Mouse (Mus musculus): ENCODE measurements around the gene Aplp1.

Gene Aplp1

DNA sequence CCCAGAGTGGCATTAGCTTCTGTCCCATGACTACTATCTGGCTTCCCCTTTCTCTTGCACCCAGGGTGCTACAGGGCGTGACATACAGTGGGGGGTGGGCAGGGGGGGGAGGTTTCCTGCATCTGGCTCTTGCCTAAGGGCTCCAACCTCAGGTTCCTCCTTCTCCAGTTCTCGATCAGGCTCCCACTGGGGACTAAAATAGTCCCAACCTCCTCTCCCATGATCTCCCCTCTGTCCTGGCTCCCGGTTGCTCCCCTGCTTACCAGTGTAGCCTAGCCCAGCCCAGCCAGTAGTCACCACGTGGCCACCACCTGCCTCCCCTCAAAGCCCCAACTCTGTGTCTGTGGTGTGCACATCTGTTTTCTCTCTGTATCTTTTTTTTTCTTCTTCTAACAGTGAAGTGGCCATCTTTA is 32.6 kb downstream of the Aplp1 start:
- in situ Hi-C loops (cut with MseI, MboI): no loop called here

GRCm38 (mm10) chr7:30411023-30411422 is 34.3 kb downstream of the Aplp1 start:
- in situ Hi-C loops (cut with MseI, MboI): no loop called here

DNA sequence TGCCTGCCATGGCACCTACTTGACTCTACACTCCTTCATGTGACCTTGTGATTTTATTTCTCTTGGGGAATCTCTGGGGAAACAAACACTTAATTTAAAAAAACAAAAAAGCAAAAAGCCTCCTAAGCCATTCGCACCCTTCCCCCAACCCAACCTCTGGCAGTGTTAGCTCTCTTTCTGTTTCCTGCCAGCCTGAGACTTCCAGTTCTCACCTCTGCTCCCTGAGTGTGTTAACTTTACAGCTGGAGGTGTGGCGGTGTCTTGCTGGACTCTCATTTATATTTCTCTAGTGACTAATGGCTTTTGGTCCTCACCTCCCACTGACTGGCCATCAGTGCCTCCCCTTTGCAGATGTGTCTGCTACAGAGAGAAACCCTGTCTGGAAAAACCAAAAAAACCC is 35.5 kb downstream of the Aplp1 start:
- in situ Hi-C loops (cut with MseI, MboI): no loop called here

DNA sequence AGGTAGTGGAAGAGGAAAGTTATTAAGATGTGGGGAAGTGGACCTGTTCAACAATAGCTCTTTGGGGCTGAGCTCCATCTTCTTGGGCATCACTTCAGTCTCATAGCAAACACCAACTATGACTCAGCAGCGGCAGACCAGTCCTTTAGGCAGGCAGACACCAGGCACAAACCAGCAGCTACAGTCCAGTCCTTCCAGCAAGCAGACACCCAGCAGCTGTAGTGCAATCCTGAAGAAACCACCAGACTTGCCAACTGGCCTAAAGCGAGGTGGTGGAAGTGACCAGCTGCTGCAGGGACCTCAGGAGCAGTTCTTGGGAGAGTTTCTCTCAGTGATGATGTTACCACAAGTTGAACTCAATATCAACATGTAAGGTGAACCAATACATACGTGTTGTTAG is 36.7 kb downstream of the Aplp1 start:
- in situ Hi-C loops (cut with MseI, MboI): no loop called here

DNA sequence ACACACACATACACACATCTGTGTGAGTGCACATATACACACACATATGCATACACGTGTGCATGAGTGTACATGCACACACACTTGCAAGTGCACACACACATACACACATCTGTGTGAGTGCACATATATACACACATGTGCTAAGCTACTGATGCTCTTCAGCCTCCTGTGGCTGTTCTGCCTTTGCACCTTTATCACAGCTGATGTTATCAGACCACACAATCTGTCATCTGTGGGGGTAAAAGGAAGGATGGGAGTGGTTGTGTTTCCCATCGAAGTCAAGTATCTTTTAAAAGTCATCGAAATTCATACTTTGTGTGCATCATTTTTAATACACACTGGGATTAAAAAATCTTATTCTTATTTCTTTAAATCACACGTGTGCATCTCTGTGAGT is 43.0 kb downstream of the Aplp1 start:
- in situ Hi-C loops (cut with MseI, MboI): no loop called here

GRCm38 (mm10) chr7:30399671-30400070 is 45.7 kb downstream of the Aplp1 start:
- in situ Hi-C loops (cut with MseI, MboI): no loop called here

DNA sequence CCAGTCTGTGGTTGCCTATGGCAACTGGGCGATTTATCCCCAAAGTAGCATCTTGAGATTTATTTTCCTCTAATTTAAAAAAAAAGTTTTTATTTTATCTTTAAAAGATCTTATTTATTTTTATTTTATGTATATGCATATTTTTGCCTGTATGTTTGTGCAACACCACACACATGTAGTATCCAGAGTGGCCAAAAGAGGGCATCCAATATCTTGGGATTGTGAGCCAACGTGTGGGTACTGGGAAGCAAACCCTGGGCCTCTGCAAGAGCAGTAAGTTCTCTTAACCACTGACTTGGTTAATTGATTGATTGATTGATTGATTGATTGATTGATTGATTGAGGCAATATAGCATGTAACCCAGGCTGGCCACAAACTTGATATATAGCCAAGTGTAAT is 50.5 kb downstream of the Aplp1 start:
- in situ Hi-C loops (cut with MseI, MboI): no loop called here

GRCm38 (mm10) chr7:30394379-30394778 is 51.0 kb downstream of the Aplp1 start:
- in situ Hi-C loops (cut with MseI, MboI): no loop called here

DNA sequence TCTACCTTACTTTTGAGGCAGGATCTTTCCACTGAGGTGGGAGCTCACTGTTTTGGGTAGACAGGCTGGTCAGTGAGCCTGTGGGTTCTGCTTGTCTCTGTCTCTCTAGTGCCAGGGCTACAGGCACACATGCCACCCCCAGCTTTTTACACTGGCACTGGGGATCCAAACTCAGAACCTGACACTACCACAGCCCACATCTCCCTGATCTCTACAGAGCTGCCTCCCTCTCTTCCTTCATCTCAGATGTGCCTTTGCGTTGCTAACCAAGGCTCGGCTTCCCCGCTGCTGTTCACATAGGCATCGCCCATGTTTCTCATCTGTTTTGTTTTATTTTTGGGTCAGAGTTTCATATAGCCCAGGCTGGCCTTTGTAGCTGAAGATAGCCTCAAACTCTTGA is 51.7 kb downstream of the Aplp1 start:
- in situ Hi-C loops (cut with MseI, MboI): no loop called here

DNA sequence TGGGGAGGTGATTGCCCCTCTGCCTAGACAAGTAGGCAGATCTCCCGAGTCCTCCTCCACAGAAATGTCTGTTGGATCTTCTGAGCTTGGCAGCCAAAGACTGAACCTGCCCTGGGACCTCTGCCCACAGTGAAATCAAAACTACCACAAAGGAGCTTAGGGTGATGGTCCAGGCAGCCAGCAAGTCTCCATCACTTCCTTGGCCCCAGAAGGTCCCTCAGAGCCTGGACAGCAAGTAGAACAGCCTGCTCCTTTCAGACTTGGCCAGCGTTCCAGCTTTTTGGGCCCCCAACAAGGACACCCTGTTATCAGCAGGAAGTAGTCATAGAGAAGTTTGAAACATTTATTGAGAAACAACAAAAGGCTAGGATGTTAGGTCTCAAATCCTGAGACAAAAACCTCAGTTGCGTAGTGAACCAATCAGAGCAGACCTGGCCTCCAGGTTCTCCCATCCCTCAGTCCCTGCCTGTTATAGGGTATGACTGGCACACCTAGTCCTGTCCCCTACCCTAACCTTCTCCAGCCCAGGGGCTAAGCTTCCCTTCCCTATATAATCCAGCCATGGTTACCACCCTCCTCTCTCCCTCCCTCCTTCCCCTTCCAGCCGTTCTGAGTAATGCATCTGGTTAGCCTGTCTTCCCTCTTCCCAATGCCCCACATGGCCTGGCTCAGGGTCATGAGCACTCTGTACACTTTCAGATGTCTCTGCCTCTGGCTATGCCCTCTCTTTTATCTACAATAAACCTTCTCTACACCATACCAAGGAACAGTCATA is 52.4 kb downstream of the Aplp1 start:
- in situ Hi-C loops (cut with MseI, MboI): no loop called here

Data from mouse trophoblast stem cell (cell line).